Mouse (Mus musculus) embryonic fibroblast, embryonic 13.5 days (primary cell): Measurements from ENCODE around the gene Sumo3. TPM values are rescaled to one million over a fixed set of nuclear protein-coding genes. Genes with fewer than 3 reads are reported as not detected.

Experiments
- H3K27ac ChIP-seq: 2 replicates; pipeline ENCODE4 v1.5.1; 2012; ENCODE audit warnings: low read length, control low read depth, inconsistent platforms; ENCODE audit not compliant: insufficient read depth
- H3K4me1 ChIP-seq: 2 replicates; pipeline ENCODE4 v1.6.1; 2011; ENCODE audit warnings: low read length; ENCODE audit not compliant: control insufficient read depth, insufficient read depth
- H3K4me3 ChIP-seq: 2 replicates; pipeline ENCODE4 v1.5.1; 2011; ENCODE audit warnings: mild to moderate bottlenecking, control low read depth, low read length; ENCODE audit not compliant: insufficient read depth
- CTCF ChIP-seq: IDR thresholded peaks from 2 replicates; pipeline ENCODE4 v1.5.1; 2011; ENCODE audit warnings: mild to moderate bottlenecking, control low read depth, low read length, moderate library complexity, borderline replicate concordance; ENCODE audit not compliant: insufficient read depth
- POLR2A ChIP-seq: IDR thresholded peaks from 2 replicates; pipeline ENCODE4 v1.6.1; 2011; ENCODE audit warnings: low read depth, mild to moderate bottlenecking, control low read depth, low read length, moderate library complexity
- polyA plus RNA-seq: library from polyadenylated mRNA; stranded (reverse); fragments of >200 nt; gene quantifications from 2 replicates; pipeline ENCODE4 v1.2.4, GENCODE M21; 2011; ENCODE audit warnings: low read depth; ENCODE audit not compliant: missing spikeins, insufficient read length

The Sumo3 gene
- 130 and 167 TPM in 2 replicates for polyA plus RNA-seq

DNA sequence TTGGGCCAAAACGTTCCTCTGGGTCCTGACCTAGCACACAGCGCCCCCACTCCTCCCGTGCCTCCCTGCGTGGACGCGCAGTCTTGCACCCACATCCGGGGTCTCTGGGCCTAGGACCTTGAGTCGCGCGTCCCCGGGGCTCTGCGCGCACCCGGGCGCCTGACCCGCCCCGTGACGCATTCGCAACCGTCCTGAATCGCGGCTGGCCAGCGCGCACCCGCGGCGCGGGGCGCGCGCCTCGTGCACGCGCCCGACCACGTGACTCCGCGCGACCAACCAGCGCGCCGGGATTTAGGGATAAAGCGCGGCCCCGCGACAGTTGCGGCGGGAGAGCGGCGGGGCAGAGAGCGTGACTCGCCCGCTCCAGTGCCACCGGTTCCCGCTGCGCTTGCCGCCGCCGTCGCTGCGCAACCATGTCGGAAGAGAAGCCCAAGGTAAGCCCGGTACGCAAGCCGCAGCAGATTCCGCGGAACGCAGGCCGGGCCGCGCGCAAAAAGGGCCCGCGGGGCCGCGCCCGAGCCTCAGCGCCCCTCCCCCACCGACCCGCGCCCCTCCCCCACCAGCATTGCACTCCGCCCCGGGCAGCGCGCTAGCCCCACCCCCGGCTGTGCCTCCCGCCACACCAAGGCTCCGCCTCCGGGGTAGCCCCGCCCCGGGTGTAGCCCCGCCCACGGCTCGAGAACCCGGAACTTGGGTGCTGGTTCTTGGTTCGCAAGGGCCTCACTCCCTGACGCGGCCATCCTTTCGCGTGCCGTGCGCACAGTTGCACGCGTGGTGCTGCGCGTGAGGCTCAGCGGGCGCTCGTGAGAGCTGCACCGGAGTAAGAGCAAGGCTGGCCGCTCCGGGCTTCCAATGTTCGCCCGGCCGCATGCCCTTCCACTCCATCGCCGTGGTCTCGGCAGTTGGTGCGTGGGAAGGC, at the start of gene Sumo3, which contains the start of gene Gm49325:
TSS of gene Sumo3 (plus strand) at position 190 of the 919 bp plus-strand sequence.
TSS of gene Gm49325 (plus strand) at position 290 of the 919 bp plus-strand sequence.
- TF ChIP-seq POLR2A (peak; percentile 90), CTCF (0 out of 2 replicates have a peak, but pooled peaks have one; percentile 10)
- H3K27ac ChIP-seq, result peak within 1 kb of the TSS; percentile 85
- H3K4me3 ChIP-seq, result peak within 1 kb of the TSS; percentile 62
- H3K4me1 ChIP-seq, result no peaks in the 10 kb centered on the region

DNA sequence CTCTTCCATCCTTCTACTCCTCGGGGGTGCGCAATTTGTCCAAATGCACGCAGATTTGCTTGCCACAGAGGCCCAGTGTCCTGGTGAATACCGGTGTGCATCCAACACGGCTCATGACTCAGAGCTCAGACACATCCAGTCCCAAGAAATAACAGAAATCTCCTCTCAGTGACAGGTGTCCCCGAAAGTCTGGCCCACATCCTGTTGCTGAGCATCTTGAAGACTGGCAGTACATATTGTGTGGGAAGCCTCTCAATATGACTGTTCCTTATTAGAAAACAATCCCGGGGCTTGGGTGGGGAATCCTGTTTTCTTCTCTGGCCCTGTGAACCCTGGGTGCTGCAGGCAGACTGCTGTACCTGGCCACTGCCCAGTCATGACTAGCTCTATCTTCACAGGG, 49.3 kb upstream of the Sumo3 start:
- H3K4me3 ChIP-seq, result no peak overlapping the region
- no peak overlapping the region for H3K27ac ChIP-seq
- no peaks in the 10 kb centered on the region for H3K4me1 ChIP-seq
- TF ChIP-seq POLR2A (no peak), CTCF (no peak)

DNA sequence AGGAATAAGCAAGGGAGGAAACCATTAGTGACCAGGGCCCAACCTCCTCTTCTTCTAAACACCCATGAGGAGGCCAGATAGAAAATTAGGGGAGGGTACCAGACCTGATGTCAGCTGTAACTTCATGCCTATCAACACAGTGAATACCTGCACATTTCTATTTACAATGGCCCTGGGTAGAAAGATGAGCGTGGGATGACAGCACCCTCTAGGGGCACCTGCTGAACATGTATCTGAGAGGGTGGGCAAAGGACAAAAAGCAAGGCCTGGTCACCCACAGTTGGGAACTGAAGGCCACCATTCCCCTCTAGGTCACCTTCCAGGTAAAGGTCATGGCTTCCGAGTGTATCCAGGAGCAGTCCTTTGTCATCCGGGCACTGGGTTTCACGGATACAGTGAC, 48.3 kb upstream of the Sumo3 start:
- no peak for TF ChIP-seq CTCF
- no peak for TF ChIP-seq POLR2A

DNA sequence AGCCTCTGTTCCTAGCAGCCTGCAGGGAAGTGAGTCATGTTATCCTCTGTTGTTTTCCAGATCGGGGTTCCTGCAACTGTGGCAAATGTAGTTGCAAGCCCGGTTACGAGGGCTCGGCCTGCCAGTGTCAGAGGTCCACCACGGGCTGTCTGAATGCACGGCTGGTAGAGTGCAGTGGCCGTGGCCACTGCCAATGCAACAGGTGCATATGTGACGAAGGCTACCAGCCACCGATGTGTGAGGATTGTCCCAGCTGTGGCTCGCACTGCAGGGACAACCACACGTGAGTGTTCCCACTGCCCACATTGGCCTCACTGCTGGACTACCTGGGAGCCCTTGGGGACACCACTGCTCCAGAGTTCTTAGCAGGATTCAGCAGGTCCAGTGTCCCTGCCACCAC, 45.8 kb upstream of the Sumo3 start:
- H3K4me3 ChIP-seq, result no peak overlapping the region

More for the DNA sequence above, 48.3 kb upstream of the Sumo3 start:
- Histone ChIP-seq H3K4me1 (no peaks in the 10 kb centered on the region), H3K4me3 (no peak overlapping the region), H3K27ac (no peak overlapping the region)

DNA sequence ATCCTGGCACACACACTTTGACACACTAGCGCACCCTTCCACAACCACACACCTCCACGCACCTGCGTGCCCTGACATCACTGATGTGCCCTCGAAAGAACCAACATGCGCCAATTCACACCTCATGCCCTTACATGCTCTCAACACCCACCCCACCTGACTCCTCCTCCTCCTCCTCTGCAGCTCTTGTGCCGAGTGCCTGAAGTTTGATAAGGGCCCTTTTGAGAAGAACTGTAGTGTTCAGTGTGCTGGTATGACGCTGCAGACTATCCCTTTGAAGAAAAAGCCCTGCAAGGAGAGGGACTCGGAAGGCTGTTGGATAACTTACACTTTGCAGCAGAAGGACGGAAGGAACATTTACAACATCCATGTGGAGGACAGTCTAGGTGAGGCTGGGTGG, 45.1 kb upstream of the Sumo3 start:
- TF ChIP-seq POLR2A, result no peak
- TF ChIP-seq CTCF, result no peak
- Histone ChIP-seq H3K27ac (no peak overlapping the region), H3K4me1 (no peaks in the 10 kb centered on the region), H3K4me3 (no peak overlapping the region)

More for the DNA sequence above, 45.8 kb upstream of the Sumo3 start:
- TF ChIP-seq POLR2A (no peak), CTCF (no peak)
- Histone ChIP-seq H3K4me1 (no peaks in the 10 kb centered on the region), H3K27ac (no peak overlapping the region)

DNA sequence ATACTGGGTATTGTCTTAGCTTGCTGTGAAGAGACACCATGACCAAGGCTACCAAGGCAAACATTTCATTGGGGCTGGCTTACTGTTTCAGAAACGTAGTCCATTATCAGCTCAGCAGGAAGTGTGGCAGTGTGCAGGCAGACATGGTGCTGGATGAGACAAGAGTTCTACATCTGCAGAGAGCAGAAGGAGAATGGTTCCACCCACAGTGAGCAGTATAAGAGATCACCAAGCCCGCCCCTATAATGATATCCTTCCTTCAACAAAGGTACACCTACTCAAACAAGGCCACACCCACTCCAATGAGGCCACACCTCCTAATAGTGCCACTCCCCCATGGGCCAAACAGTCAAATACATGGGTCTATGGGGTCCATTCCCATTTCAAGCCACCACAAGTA, 44.4 kb upstream of the Sumo3 start:
- Histone ChIP-seq H3K4me1 (no peaks in the 10 kb centered on the region), H3K27ac (no peak overlapping the region)
- TF ChIP-seq POLR2A (no peak), CTCF (no peak)

DNA sequence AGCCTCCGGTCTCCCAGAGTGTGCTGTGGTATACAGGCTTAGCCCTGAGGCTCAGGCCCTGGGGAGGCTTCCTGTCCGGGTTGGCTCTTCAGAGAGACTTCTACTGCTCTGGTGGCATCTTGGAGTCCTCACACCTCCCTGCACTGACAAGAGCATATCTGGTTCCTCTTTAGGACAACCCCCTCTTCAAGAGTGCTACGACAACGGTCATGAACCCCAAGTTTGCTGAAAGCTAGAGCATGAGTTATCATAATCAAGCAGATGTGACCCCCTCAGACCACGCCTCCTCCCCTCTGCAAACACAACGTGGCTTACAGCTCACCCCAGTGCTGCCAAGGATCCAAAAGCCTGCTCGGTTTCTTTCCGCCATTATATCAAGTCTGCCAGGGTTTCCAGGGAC, 40.9 kb upstream of the Sumo3 start:
- no peak overlapping the region for H3K4me3 ChIP-seq
- no peak overlapping the region for H3K27ac ChIP-seq
- TF ChIP-seq POLR2A (no peak), CTCF (no peak)
- H3K4me1 ChIP-seq, result no peaks in the 10 kb centered on the region

More for the DNA sequence above, 44.4 kb upstream of the Sumo3 start:
- no peak overlapping the region for H3K4me3 ChIP-seq

DNA sequence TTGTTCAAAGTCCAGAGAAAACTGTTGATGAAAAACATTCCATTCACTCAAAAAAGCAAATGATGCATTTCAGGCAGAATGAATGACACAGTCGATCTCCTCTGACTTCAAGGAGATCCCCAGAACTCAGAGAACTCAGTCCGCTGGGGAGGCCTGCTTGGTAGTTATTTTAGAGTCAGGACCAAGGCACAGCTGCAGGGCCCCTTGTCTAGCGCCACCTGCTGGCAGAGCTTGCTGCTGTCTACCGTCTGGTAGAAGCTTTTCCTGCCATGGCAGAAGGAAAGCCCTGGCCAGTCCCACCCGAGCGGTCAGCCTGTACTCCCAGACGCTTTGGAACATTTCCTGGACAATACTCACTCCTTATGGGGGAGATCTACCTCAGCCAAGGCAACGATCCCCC, 39.2 kb upstream of the Sumo3 start:
- H3K27ac ChIP-seq, result no peak overlapping the region
- no peak overlapping the region for H3K4me3 ChIP-seq
- no peak for TF ChIP-seq POLR2A
- peak; percentile 77 for TF ChIP-seq CTCF
- peaks cover 7% of the 10 kb centered on the region for H3K4me1 ChIP-seq

DNA sequence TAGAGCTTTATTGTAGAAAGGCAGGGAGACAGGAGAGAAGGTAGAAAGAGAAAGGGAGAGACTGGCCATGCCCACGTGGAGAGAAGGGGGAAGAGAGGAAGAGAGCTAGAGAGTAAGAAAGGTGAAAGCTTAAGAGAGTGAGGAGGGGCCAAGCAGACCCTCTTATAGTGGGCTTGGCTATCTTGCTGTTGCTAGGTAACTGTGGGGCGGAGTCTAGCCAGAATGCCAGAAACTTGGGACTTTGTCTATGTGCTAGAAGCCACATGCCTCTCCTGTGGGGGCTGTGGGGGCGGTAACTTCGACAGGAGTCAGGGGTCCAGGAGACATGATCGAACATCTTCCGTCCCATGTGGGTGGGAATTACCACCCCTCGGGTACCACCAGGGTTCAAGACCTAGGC, 36.4 kb upstream of the Sumo3 start:
- Histone ChIP-seq H3K4me3 (no peak overlapping the region), H3K27ac (no peak overlapping the region), H3K4me1 (peaks cover 7% of the 10 kb centered on the region)
- no peak for TF ChIP-seq POLR2A
- TF ChIP-seq CTCF, result no peak
